Mouse (Mus musculus) liver, adult 2 months (tissue): Measurements from ENCODE around the gene Gsg1l. TPM values are rescaled to one million over a fixed set of nuclear protein-coding genes. Genes with fewer than 3 reads are reported as not detected.

Experiments used
- DNase-seq: peaks from one replicate; pipeline ENCODE4 v3.0.0-alpha.2; 2011; ENCODE audit warnings: low read depth, low spot score; ENCODE audit errors: extremely low read depth
- H3K27ac ChIP-seq: fragments of 200-500 bp; replicated peaks from 2 replicates; pipeline ENCODE4 v1.5.1; 2012; ENCODE audit warnings: low read depth, mild to moderate bottlenecking, control low read depth, inconsistent platforms, low read length; ENCODE audit not compliant: insufficient read depth
- H3K27me3 ChIP-seq: fragments of 200-500 bp; 2 replicates; pipeline ENCODE4 v1.6.1; 2012; ENCODE audit warnings: mild to moderate bottlenecking, moderate library complexity, low read length, inconsistent platforms; ENCODE audit not compliant: control insufficient read depth, insufficient read depth
- H3K36me3 ChIP-seq: fragments of 200-500 bp; 2 replicates; pipeline ENCODE4 v1.6.1; 2012; ENCODE audit warnings: low read length, inconsistent platforms; ENCODE audit not compliant: control insufficient read depth, insufficient read depth
- H3K4me1 ChIP-seq: fragments of 200-500 bp; 2 replicates; pipeline ENCODE4 v1.6.1; 2011; ENCODE audit warnings: low read length; ENCODE audit not compliant: control insufficient read depth, insufficient read depth
- H3K4me3 ChIP-seq: fragments of 200-500 bp; 2 replicates; pipeline ENCODE4 v1.5.1; 2011; ENCODE audit warnings: low read depth, mild to moderate bottlenecking, control low read depth, low read length, moderate library complexity; ENCODE audit not compliant: insufficient read depth
- H3K79me2 ChIP-seq: fragments of 200-500 bp; 2 replicates; pipeline ENCODE4 v1.6.1; 2012; ENCODE audit warnings: inconsistent platforms, mild to moderate bottlenecking, low read length, moderate library complexity; ENCODE audit not compliant: control insufficient read depth, insufficient read depth
- H3K9ac ChIP-seq: fragments of 200-500 bp; 2 replicates; pipeline ENCODE4 v1.6.1; 2012; ENCODE audit warnings: low read depth, mild to moderate bottlenecking, control low read depth, inconsistent platforms, low read length
- CTCF ChIP-seq: fragments of 200-500 bp; IDR thresholded peaks from 2 replicates; pipeline ENCODE4 v1.5.1; 2011; ENCODE audit warnings: low read depth, low read length, control low read depth
- POLR2A ChIP-seq: fragments of 200-500 bp; IDR thresholded peaks from 2 replicates; pipeline ENCODE4 v1.6.1; 2011; ENCODE audit warnings: low read length, control low read depth; ENCODE audit not compliant: insufficient read depth; ENCODE audit errors: extremely low read depth
- WGBS: fragments of 180-500 bp; shearing (Covaris S2); methylation state at CpG from one replicate; pipeline ENCODE4 v1.1.7; 2018; 5-methylcytosine and 5-hydroxymethylcytosine counted together
- polyA plus RNA-seq: library from polyadenylated mRNA; depleted of rRNA; stranded (reverse); fragments of >200 nt; gene quantifications from 2 replicates; pipeline ENCODE4 v1.2.3, GENCODE M21; 2012
- total RNA-seq: library from RNA; depleted of rRNA; stranded (reverse); fragments of >200 nt; gene quantifications from 2 replicates; pipeline ENCODE4 v1.2.3, GENCODE M21; 2014

The Gsg1l gene
- total and polyA plus RNA-seq, 2 experiments = 0.31 TPM; not detected in 1

DNA sequence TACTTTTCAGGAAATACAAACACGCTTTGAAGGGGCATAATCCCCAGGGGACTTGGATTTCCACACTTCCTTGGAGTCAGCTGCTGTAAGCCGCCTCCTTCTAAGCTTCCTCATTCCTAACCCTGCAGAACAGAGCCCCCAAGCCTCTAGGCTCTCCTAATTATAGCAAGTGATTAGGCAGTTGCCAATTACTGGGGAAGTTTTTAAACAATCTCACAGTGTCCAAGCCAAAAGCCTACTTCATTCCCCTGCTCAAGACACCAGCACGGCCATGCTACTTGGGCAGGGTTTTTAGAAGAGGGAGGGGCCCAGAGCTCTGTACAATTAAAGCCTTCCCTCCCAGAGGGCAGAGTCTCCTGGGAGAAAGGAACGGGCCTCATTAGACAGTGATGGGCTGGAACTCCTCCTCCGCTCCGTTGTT, 4.1 kb upstream of the Gsg1l start:
- Histone ChIP-seq H3K4me3 (no peak overlapping the region), H3K79me2 (no peaks in the 10 kb centered on the region), H3K36me3 (no peaks in the 10 kb centered on the region), H3K27me3 (peaks cover 12% of the 10 kb centered on the region), H3K4me1 (no peaks in the 10 kb centered on the region), H3K27ac (no peak overlapping the region), H3K9ac (no peak overlapping the region)
- 54% methylated on average over 6 of the region's 6 CpGs for WGBS
- DNase-seq = peak; percentile 49
- TF ChIP-seq CTCF (no peak), POLR2A (no peak)

DNA sequence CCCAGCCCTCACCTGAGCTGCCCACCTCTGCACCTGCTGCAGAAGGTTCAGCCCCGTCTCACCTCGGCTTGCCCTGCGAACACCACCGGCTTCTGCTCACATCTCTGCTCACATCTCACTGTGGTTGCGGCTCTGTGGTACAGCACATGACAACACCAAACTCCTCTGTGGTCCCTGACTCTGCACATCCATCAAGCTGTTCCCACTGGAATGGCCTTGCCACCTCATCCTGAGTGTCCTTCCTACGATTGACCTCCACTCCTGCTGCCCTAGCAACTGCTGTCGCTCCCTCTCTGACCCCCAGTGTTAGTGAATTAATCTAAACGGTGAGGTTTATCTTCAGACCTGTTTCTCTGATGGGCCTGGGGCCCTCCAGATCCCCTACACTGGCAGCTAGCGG, 2.9 kb upstream of the Gsg1l start:
- WGBS = 90% methylated on average over 9 of the region's 9 CpGs
- Histone ChIP-seq H3K27ac (no peak overlapping the region), H3K9ac (no peak overlapping the region), H3K36me3 (no peaks in the 10 kb centered on the region), H3K27me3 (peaks cover 12% of the 10 kb centered on the region), H3K4me3 (no peak overlapping the region), H3K79me2 (no peaks in the 10 kb centered on the region), H3K4me1 (no peaks in the 10 kb centered on the region)
- DNase-seq = no peak
- TF ChIP-seq CTCF = no peak
- TF ChIP-seq POLR2A = no peak

DNA sequence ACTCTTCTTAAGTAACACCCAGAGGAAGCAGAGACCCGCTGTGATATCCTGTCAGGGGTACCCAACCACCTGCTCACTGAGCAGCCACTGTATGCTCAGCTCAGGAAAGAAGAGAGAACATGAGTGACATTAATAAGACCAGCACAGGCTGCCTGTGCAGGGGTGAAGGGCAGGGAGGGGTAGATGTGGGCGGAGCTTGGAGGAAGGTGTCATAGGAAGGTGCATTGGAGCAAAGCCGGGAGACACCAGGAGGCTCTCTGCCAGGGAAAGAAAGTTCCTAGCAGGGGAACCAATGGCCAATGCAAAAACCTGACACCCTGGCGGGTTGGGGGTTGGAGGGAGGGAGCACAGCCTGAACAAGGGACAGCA, 1.8 kb upstream of the Gsg1l start:
- 25% methylated on average over 4 of the region's 4 CpGs for WGBS
- Histone ChIP-seq H3K9ac (no peak overlapping the region), H3K27me3 (peaks cover 12% of the 10 kb centered on the region), H3K79me2 (no peaks in the 10 kb centered on the region), H3K4me1 (no peaks in the 10 kb centered on the region), H3K36me3 (no peaks in the 10 kb centered on the region), H3K4me3 (no peak overlapping the region), H3K27ac (no peak overlapping the region)
- no peak for DNase-seq
- TF ChIP-seq CTCF = no peak
- TF ChIP-seq POLR2A = no peak

DNA sequence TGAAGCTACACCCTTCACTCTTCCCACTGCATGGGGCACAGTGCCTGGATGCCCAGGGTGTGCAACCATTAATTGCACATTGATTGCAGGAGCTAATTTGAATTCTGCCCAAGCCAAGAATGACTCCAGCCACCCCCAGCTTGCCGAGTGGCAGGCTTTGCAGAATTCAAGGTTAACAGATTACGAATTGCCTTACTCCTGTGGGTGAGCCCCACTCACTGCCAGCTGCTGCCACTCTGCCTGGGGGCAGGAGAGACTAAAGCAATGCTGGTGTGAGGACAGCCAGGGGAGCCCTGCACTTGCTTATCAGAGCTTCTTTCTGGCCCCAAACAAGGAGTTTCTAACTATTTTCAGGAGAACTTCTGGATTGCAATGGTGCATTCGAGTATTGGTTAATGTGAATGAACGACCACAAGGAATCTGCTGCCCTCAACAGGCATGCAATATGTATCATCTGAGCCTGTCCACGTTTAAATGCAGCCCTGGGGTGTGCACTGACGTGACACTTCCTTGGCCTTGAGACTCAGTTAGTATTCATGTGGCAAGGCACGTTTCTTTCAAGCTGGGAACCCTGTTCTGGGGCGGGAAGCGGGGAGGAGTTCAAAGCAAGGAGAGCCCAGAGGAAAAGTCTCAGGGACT, 1.2 kb upstream of the Gsg1l start:
- TF ChIP-seq POLR2A = no peak
- no peak for TF ChIP-seq CTCF
- H3K36me3 ChIP-seq = no peaks in the 10 kb centered on the region
- no peaks in the 10 kb centered on the region for H3K79me2 ChIP-seq
- no peak for DNase-seq
- H3K4me3 ChIP-seq = no peak overlapping the region
- peaks cover 12% of the 10 kb centered on the region for H3K27me3 ChIP-seq
- H3K9ac ChIP-seq = no peak overlapping the region
- H3K4me1 ChIP-seq = no peaks in the 10 kb centered on the region
- WGBS = 21% methylated on average over 9 of the region's 9 CpGs
- no peak overlapping the region for H3K27ac ChIP-seq

DNA sequence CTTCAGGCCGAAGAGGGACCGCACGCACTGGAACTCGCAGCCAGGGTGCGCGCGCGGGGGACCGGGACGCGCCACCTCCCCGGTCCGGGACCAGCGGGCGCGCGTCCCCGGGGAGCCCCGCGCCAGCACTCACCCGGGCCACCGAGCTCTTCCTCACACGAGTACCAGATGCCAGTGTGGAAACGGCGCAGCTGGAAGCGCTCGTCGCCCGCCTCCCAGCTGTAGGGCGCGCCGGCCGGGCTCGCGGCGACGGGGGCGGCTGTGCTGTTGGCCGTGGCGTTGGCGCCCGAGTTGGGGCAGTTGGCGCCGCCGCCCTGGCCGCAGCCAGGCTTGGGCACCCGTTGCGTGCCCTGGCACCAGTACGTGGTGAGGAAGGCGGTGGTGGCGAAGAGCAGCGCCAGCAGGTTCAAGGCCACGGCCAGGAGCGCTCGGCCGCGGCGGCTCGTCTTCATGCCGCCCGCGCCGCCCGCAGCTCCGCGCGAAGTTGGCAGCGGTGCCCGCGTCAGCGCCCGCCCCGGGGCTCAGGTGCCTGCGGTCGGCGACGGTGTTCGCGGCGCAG, 405 bp downstream of the Gsg1l start:
- no peaks in the 10 kb centered on the region for H3K4me1 ChIP-seq
- no peaks in the 10 kb centered on the region for H3K36me3 ChIP-seq
- no peak overlapping the region; the same call in 1 of the 2 replicates for H3K9ac ChIP-seq
- peak overlapping the region; percentile 46; the same call in 1 of the 2 replicates for H3K4me3 ChIP-seq
- no peak for TF ChIP-seq CTCF
- TF ChIP-seq POLR2A = no peak
- peaks cover 12% of the 10 kb centered on the region for H3K27me3 ChIP-seq
- no peak for DNase-seq
- WGBS = 1% methylated on average over 80 of the region's 80 CpGs
- H3K79me2 ChIP-seq = no peaks in the 10 kb centered on the region
- no peak overlapping the region for H3K27ac ChIP-seq

DNA sequence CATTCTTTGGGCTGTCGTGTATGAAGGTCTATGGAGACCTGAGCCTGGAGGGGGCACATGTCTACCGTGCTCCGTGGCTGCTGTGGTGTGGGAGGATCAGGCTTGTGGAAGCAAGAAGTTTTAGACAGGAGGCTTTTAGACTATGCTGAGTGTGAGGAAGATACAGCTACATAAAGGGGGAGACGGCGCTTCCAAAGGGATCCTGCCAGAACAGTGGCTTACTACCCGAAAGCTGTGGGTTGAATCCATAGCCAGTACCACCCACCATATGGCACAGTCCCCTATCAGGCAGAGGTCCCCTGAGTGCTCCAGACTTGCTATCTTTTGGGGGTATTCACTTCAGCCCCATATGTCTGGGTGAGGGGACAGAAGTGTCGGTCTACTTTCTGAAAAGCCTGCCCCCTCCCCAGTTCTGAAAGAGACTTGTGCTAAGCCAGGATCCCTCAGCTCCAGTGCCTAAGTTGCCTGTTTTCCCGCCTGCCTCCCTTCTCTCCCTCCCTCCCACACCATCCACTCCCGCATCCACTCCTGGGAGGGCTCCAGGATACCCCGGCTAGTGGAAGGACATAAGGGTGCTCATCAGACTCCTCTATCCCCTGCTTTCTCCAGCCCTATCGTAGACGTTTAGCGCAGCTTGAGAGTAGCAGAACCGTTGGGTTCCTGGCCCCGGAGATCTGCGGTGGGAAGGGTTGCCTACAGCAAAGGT, 1.1 kb downstream of the Gsg1l start:
- no peaks in the 10 kb centered on the region for H3K79me2 ChIP-seq
- H3K27ac ChIP-seq = no peak overlapping the region
- 32% methylated on average over 16 of the region's 16 CpGs for WGBS
- H3K4me1 ChIP-seq = no peaks in the 10 kb centered on the region
- no peak overlapping the region for H3K9ac ChIP-seq
- DNase-seq = no peak
- H3K4me3 ChIP-seq = no peak overlapping the region; the same call in 1 of the 2 replicates
- TF ChIP-seq POLR2A (no peak), CTCF (no peak)
- no peaks in the 10 kb centered on the region for H3K36me3 ChIP-seq
- peaks cover 12% of the 10 kb centered on the region for H3K27me3 ChIP-seq
